Mouse (Mus musculus) c-Kit-positive CD71-positive TER-119-negative erythroid progenitor cells, embryonic 14.5 days (primary cell): ENCODE measurements around the gene Gp5.

Experiments
- DNase-seq: peaks from one replicate; pipeline ENCODE4 v3.0.0-alpha.2; 2013; ENCODE audit warnings: low read depth

Gene Gp5

DNA sequence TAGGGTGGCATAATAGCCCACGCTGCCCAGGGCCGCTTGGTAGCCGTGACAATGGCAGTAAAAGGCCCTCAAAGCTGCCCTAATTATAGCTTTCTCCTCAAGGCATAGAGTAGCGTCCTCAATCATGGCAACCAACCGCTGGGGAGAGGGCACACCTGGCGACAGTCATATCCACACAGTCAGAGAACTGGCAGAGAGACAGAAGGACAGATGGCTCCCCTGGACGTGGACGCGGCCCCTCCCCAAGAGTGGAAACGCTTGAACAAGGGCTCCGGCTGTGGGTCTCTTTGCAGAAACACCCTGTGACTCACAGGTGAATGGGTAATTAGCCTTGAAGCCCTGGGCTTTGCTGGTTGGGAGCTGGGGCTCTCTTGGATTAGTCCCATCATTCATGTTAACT, 32.2 kb downstream of the Gp5 start:
- no peak for DNase-seq

- no peak for DNase-seq
These were observed 34.8 kb downstream of the Gp5 start for GRCm38 (mm10) chr16:30275558-30276340.

- no peak for DNase-seq
These were observed 37.5 kb downstream of the Gp5 start for GRCm38 (mm10) chr16:30273065-30273464.

DNA sequence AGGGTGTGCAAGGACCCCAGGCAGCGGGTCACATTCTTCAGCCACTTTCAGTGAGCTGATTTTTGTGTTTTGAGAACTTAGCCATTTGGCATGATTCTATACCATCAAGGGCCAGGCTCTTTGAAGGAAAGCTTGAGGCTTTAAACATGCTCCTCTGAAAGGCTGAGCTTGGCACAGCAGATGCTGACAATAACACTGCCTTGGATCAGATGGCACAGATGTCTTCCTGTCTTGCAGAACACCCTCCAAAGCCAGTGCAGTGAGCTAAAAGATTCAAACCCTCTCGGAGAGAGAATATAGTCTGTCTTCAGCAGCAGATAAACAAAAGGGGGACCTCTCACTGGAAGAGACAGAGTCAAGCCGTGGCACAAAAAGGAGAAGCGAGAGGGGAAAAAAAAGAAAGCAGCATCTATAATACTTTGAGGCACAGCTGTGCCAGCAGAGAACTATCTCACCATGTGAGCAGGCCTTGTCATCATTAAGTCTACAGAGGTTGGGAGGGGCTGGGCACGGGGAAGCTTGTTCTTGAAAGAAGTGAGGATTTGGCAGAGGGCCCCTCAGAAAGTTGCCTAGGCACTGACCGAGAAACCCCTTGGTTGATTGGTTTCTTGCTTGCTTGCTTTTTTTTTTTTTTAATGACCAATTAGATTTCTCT, 38.5 kb downstream of the Gp5 start:
- DNase-seq = no peak

DNA sequence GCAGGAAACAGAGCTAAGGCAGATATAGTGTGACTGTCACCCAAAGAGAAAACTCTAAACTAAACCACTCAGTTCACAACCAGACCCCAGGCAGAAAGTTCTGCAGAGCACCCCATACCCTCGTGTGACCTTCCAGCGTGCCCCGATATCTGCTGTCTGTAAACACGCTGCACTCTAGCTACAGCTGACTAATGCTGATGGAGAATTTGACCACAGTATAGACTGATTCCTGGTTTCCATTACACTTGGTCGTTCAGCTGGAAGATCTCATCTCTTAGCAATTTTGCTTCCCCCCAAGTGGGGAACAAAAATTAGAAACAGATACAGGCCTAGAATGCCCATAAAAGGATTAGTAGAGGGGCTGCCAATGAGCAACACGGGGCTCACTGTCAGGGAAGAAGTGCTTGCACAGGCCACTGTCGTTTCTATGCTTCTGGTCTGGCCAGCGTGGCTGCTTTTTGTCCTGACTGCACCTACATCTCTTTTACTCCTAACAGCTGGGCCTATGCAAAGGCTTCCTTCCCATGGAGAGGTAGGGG, 39.3 kb downstream of the Gp5 start:
- no peak for DNase-seq

DNA sequence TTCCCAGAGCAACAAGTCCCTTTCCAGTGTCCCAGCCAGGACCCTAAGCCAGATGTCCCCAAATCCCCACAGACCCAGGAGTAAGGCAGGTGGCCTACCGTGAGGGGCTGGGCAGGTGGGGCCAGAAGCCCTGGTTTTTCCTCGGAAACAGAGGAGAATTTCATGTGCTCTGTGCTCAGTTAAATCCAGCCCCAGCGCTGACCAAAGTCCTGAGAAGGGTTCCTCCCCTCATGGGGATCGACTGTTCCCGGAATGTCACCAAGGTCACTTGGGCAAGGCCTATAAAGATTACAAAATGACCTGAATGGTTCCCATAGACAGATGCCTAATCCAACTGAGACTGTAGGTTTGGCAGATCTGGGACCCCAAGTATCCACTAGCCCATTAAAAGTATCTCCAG, 43.2 kb downstream of the Gp5 start, which contains the start of gene Cpn2:
Gene Cpn2 (minus strand): TSS at position 141 of the 400 bp plus-strand sequence.
- no peak for DNase-seq

- DNase-seq = no peak
These were observed 44.0 kb downstream of the Gp5 start for GRCm38 (mm10) chr16:30266561-30266960.

GRCm38 (mm10) chr16:30265611-30266010, 45.0 kb downstream of the Gp5 start:
- no peak for DNase-seq

GRCm38 (mm10) chr16:30263156-30263555, 47.4 kb downstream of the Gp5 start:
- no peak for DNase-seq

DNA sequence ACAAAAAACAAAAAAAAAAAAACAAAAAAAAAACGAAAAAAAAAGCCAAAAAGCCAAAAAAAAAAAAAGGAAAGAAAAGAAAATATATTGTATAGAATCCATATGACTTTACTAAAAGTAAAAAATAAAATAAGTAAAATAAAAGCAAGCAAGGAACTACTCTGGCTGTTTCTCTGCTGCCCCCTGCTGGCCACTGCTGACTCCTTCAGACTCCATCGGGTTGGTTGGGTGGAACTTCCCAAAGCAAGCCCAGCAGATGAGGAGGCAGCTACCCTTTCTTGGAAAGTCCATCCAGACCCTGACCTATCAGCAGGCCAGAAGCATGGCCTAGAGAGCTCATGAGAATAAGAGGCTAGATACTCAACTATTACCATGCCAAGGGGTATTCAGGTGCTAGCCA, 47.9 kb downstream of the Gp5 start:
- DNase-seq = peak; percentile 61

DNA sequence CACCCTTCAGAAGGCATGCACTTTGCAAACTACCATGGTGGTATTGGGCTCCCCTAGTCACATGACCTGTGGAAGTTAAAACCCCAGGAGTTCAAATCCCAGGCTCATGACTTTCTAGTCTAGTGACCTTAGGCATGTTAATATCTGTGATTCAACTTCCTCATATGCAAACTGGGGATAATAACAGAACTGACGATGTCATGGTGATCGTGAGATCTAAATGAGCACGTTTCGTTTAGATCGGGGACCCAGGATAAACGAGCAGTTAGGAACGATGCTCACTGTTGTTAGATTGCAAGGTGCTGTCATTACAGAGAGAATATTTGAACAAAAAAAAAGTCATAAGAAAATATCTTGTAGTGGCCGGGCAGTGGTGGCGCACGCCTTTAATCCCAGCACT, 48.4 kb downstream of the Gp5 start:
- no peak for DNase-seq

DNA sequence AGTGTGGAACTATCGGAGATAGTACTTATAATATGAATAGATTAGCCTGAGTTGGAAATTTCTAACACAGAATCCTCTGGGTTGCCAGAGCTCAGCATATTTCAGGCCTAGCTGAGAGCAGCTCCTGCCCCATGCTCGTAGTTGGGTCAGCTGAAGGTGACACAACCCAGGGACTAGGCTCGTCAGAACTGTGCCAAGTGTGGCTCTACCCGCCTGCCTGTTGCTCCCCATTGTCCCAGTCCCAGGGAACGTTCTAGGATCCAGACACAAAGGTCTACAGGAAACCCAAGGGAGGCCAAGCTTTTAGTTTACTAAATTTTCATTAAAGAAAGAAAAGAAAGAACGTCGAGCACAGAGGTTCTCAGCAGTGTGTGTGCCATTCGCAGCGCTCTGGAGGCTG, 49.2 kb downstream of the Gp5 start:
- no peak for DNase-seq

DNA sequence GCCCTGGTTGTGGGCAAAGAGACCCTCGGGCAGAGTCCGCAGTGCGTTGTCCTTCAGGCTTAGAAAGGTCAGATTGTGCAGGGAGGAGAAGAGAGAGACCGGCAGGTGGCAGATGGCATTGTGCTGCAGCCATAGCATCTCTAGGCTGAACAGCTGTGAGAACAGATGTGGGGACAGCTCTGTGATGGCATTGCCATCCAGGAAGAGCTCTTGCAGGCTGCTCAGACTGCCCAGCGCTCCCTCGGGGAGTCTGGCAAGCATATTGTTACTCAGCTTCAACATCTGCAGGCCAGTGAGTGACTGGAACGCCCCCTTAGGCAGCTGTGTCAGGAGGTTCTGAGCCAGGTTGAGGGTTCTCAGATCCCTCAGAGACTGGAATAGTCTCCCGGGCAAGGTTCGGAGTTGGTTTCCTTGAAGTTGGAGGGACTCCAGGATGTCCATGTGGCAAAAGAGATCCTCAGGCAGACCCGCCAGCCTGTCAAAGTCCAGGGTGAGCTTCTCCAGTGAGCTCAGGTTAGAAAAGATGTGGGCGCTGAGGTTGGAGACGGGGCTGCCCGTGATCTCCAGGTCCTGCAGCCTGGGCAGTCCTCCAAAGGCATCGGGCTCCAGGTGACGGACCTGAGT, 50.5 kb downstream of the Gp5 start:
- DNase-seq = no peak

- DNase-seq = no peak
These were observed 51.1 kb downstream of the Gp5 start for GRCm38 (mm10) chr16:30259444-30259843.

GRCm38 (mm10) chr16:30258441-30258840, 52.1 kb downstream of the Gp5 start:
- DNase-seq = no peak

GRCm38 (mm10) chr16:30257718-30258117, 52.9 kb downstream of the Gp5 start:
- DNase-seq = no peak
